Mouse (Mus musculus) MEL (cell line): ENCODE data around the gene Cenpt. TPM values are rescaled to one million over a fixed set of nuclear protein-coding genes. Genes with fewer than 3 reads are reported as not detected.

ENCODE experiments used
- DNase-seq: peaks from one replicate; pipeline ENCODE4 v3.0.0; 2011; ENCODE audit warnings: low read depth, low spot score
- H3K27ac ChIP-seq: 2 replicates; pipeline ENCODE4 v1.5.1; 2012; ENCODE audit warnings: low read depth, mild to moderate bottlenecking, control low read depth, low read length, moderate library complexity; ENCODE audit not compliant: control insufficient read depth
- H3K27me3 ChIP-seq, 2 experiments: fragments of 150-350 bp in 1 of 2; sonication (generic) in 1 of 2; 2 replicates each; pipeline ENCODE4 v1.6.1; 2012; ENCODE audit warnings: low read length in 2 of 2, mild to moderate bottlenecking in 2 of 2, improper control_type of control experiment in 1 of 2, moderate library complexity in 1 of 2; ENCODE audit not compliant: insufficient read depth in 2 of 2, control insufficient read depth in 1 of 2
- H3K36me3 ChIP-seq, 2 experiments: 2 replicates each; pipeline ENCODE4 v1.6.1; 2012 to 2014; ENCODE audit warnings: low read length in 2 of 2, improper control_type of control experiment in 1 of 2, inconsistent platforms in 1 of 2, mild to moderate bottlenecking in 1 of 2; ENCODE audit not compliant: insufficient read depth in 2 of 2, control insufficient read depth in 1 of 2
- H3K4me1 ChIP-seq, 2 experiments: fragments of 150-350 bp in 1 of 2; sonication (generic) in 1 of 2; 2 replicates each; pipeline ENCODE4 v1.6.1; 2012; ENCODE audit warnings: low read length in 2 of 2, improper control_type of control experiment in 1 of 2, mild to moderate bottlenecking in 1 of 2; ENCODE audit not compliant: insufficient read depth in 2 of 2, control insufficient read depth in 1 of 2
- H3K4me3 ChIP-seq, 2 experiments: fragments of 150-350 bp in 1 of 2; sonication (generic) in 1 of 2; 2 replicates each; pipeline ENCODE4 v1.5.1; 2012; ENCODE audit warnings: low read depth in 2 of 2, low read length in 2 of 2, mild to moderate bottlenecking in 2 of 2, moderate library complexity in 2 of 2, control low read depth in 1 of 2, improper control_type of control experiment in 1 of 2; ENCODE audit not compliant: control insufficient read depth in 1 of 2, insufficient read depth in 1 of 2
- H3K79me2 ChIP-seq: 2 replicates; pipeline ENCODE4 v1.6.1; 2012; ENCODE audit warnings: mild to moderate bottlenecking, low read length, moderate library complexity; ENCODE audit not compliant: control insufficient read depth, poor library complexity, insufficient read depth
- H3K9ac ChIP-seq: 2 replicates; pipeline ENCODE4 v1.6.1; 2012; ENCODE audit warnings: low read depth, mild to moderate bottlenecking, control low read depth, low read length, moderate library complexity; ENCODE audit not compliant: control insufficient read depth, poor library complexity, severe bottlenecking
- H3K9me3 ChIP-seq: fragments of 150-350 bp; sonication (generic); replicated peaks from 2 replicates; pipeline ENCODE4 v1.6.1; 2012; ENCODE audit warnings: mild to moderate bottlenecking, low read length, improper control_type of control experiment, moderate library complexity; ENCODE audit not compliant: insufficient read depth
- BHLHE40 ChIP-seq: IDR thresholded peaks from 2 replicates; pipeline ENCODE4 v1.6.1; 2012; ENCODE audit warnings: low read depth, mild to moderate bottlenecking, inconsistent platforms, low read length, improper control_type of control experiment, borderline replicate concordance
- CHD1 ChIP-seq: IDR thresholded peaks from 2 replicates; pipeline ENCODE4 v1.6.1; 2012; ENCODE audit warnings: low read depth, mild to moderate bottlenecking, inconsistent platforms, low read length, improper control_type of control experiment
- CHD2 ChIP-seq: IDR thresholded peaks from 2 replicates; pipeline ENCODE4 v1.6.1; 2011; ENCODE audit warnings: low read length, improper control_type of control experiment
- CTCF ChIP-seq, 3 experiments: IDR thresholded peaks in 2 of 3; conservative IDR thresholded peaks in 1 of 3; 2 replicates each; pipeline ENCODE4 v1.5.1; 2011 to 2012; ENCODE audit warnings: low read length in 3 of 3, low read depth in 2 of 3, mild to moderate bottlenecking in 2 of 3, improper control_type of control experiment in 1 of 3, inconsistent platforms in 1 of 3, mixed read lengths in 1 of 3, moderate library complexity in 1 of 3; ENCODE audit not compliant: control insufficient read depth in 1 of 3, insufficient read depth in 1 of 3, poor library complexity in 1 of 3, severe bottlenecking in 1 of 3
- ELF1 ChIP-seq: IDR thresholded peaks from 2 replicates; pipeline ENCODE4 v1.6.1; 2014; ENCODE audit warnings: low read depth, mild to moderate bottlenecking, inconsistent platforms, low read length, improper control_type of control experiment, moderate library complexity
- EP300 ChIP-seq, 2 experiments: IDR thresholded peaks; 2 replicates each; pipeline ENCODE4 v1.6.1; 2011; ENCODE audit warnings: improper control_type of control experiment in 2 of 2, low read length in 2 of 2, low read depth in 1 of 2, mild to moderate bottlenecking in 1 of 2
- ETS1 ChIP-seq: IDR thresholded peaks from 2 replicates; pipeline ENCODE4 v1.6.1; 2012; ENCODE audit warnings: low read depth, mild to moderate bottlenecking, inconsistent platforms, low read length, improper control_type of control experiment, moderate library complexity
- JUND ChIP-seq: IDR thresholded peaks from 2 replicates; pipeline ENCODE4 v1.6.1; 2011; ENCODE audit warnings: low read depth, mild to moderate bottlenecking, improper control_type of control experiment, low read length
- MAFK ChIP-seq: IDR thresholded peaks from 2 replicates; pipeline ENCODE4 v1.6.1; 2011; ENCODE audit warnings: low read depth, mild to moderate bottlenecking, low read length, improper control_type of control experiment, borderline replicate concordance
- MAZ ChIP-seq: IDR thresholded peaks from 2 replicates; pipeline ENCODE4 v1.6.1; 2012; ENCODE audit warnings: low read depth, mild to moderate bottlenecking, inconsistent platforms, low read length, improper control_type of control experiment
- MXI1 ChIP-seq: IDR thresholded peaks from 2 replicates; pipeline ENCODE4 v1.6.1; 2011; ENCODE audit warnings: mild to moderate bottlenecking, low read depth, low read length, improper control_type of control experiment
- MYB ChIP-seq: IDR thresholded peaks from 2 replicates; pipeline ENCODE4 v1.6.1; 2011; ENCODE audit warnings: mild to moderate bottlenecking, low read depth, low read length, improper control_type of control experiment
- MYC ChIP-seq: IDR thresholded peaks from 2 replicates; pipeline ENCODE4 v1.6.1; 2011; ENCODE audit warnings: low read depth, mild to moderate bottlenecking, low read length, improper control_type of control experiment, moderate library complexity
- NRF1 ChIP-seq: IDR thresholded peaks from 2 replicates; pipeline ENCODE4 v1.6.1; 2014; ENCODE audit warnings: low read depth, mild to moderate bottlenecking, inconsistent platforms, low read length, improper control_type of control experiment, moderate library complexity; ENCODE audit not compliant: poor library complexity, insufficient read depth, severe bottlenecking
- POLR2A ChIP-seq, 2 experiments: IDR thresholded peaks; 2 replicates each; pipeline ENCODE4 v1.6.1; 2011 to 2012; ENCODE audit warnings: low read length in 2 of 2, mild to moderate bottlenecking in 2 of 2, control low read depth in 1 of 2, improper control_type of control experiment in 1 of 2, low read depth in 1 of 2, moderate library complexity in 1 of 2; ENCODE audit not compliant: control insufficient read depth in 1 of 2, insufficient read depth in 1 of 2, poor library complexity in 1 of 2
- POLR2AphosphoS5 ChIP-seq: IDR thresholded peaks from 2 replicates; pipeline ENCODE4 v1.6.1; 2012; ENCODE audit warnings: low read depth, borderline replicate concordance, mild to moderate bottlenecking, inconsistent platforms, low read length, moderate library complexity, mixed read lengths
- SIN3A ChIP-seq: IDR thresholded peaks from 2 replicates; pipeline ENCODE4 v1.6.1; 2012; ENCODE audit warnings: low read length, improper control_type of control experiment, inconsistent platforms
- TBP ChIP-seq: IDR thresholded peaks from 2 replicates; pipeline ENCODE4 v1.8.0; 2011; ENCODE audit warnings: low read depth, low read length, improper control_type of control experiment
- TCF12 ChIP-seq: IDR thresholded peaks from 2 replicates; pipeline ENCODE4 v1.6.1; 2014; ENCODE audit warnings: low read depth, mild to moderate bottlenecking, inconsistent platforms, low read length, improper control_type of control experiment, moderate library complexity
- USF1 ChIP-seq: IDR thresholded peaks from 2 replicates; pipeline ENCODE4 v1.6.1; 2014; ENCODE audit warnings: low read depth, mild to moderate bottlenecking, inconsistent platforms, low read length, improper control_type of control experiment, moderate library complexity
- USF2 ChIP-seq, 2 experiments: IDR thresholded peaks; 2 replicates each; pipeline ENCODE4 v1.6.1; 2011 to 2012; ENCODE audit warnings: improper control_type of control experiment in 2 of 2, low read length in 2 of 2, borderline replicate concordance in 1 of 2, inconsistent platforms in 1 of 2, low read depth in 1 of 2, mild to moderate bottlenecking in 1 of 2; ENCODE audit not compliant: insufficient read depth in 1 of 2
- ZMIZ1 ChIP-seq: IDR thresholded peaks from 2 replicates; pipeline ENCODE4 v1.6.1; 2012; ENCODE audit warnings: low read depth, mild to moderate bottlenecking, inconsistent platforms, low read length, improper control_type of control experiment, moderate library complexity
- polyA plus RNA-seq, 2 experiments: library from polyadenylated mRNA; stranded (reverse) in 1 of 2; unstranded in 1 of 2; fragments of >175 nt in 1 of 2; fragments of >200 nt in 1 of 2; gene quantifications; 2 replicates each; pipeline versions ENCODE4 v1.2.1 to v1.2.4; 2012; ENCODE audit warnings: low replicate concordance in 2 of 2, low read depth in 1 of 2; ENCODE audit not compliant: insufficient read length in 2 of 2, insufficient read depth in 1 of 2, missing spikeins in 1 of 2
- total RNA-seq: library from RNA; depleted of rRNA; stranded (reverse); fragments of 300-350 nt; gene quantifications from 2 replicates; pipeline ENCODE4 v1.2.3, GENCODE M21; 2012

Cenpt gene
- total and polyA plus RNA-seq, 3 experiments: 14.2 to 26.5 TPM; not detected in 1

GRCm38 (mm10) chr8:105805964-105806363, 47.1 kb downstream of the Cenpt start:
- H3K4me1 ChIP-seq: peaks cover 32 to 36% of the 10 kb centered on the region in 2 experiments
- no peak for TF ChIP-seq MAFK
- no peak for TF ChIP-seq BHLHE40
- TF ChIP-seq SIN3A: no peak
- TF ChIP-seq POLR2A (IDR thresholded peaks at IDR 0.05; ENCODE audit: control insufficient read depth in 1 of 2, insufficient read depth in 1 of 2, low read depth in 1 of 2, low read length in 2 of 2, poor library complexity in 1 of 2): no peak
- TF ChIP-seq POLR2AphosphoS5: no peak
- no peak for TF ChIP-seq JUND
- TF ChIP-seq MXI1: no peak
- TF ChIP-seq USF1: no peak
- TF ChIP-seq TCF12: no peak
- no peak for TF ChIP-seq MYB
- no peak for TF ChIP-seq USF2 (IDR thresholded peaks at IDR 0.05; ENCODE audit: borderline replicate concordance in 1 of 2, insufficient read depth in 1 of 2, low read depth in 1 of 2, low read length in 2 of 2)
- no peak for TF ChIP-seq CHD1
- H3K36me3 ChIP-seq: peaks cover 0 to 45% of the 10 kb centered on the region in 2 experiments; a peak in 2 of 4 replicates
- H3K79me2 ChIP-seq: peaks cover 3% of the 10 kb centered on the region; the same call in 1 of the 2 replicates
- no peak overlapping the region for H3K4me3 ChIP-seq
- H3K9me3 ChIP-seq: no peaks in the 10 kb centered on the region
- DNase-seq: no peak
- no peak overlapping the region for H3K9ac ChIP-seq
- no peaks in the 10 kb centered on the region for H3K27me3 ChIP-seq
- no peak overlapping the region for H3K27ac ChIP-seq

GRCm38 (mm10) chr8:105805346-105805745, 47.7 kb downstream of the Cenpt start:
- Histone ChIP-seq H3K9me3 (no peaks in the 10 kb centered on the region), H3K27me3 (no peaks in the 10 kb centered on the region), H3K27ac (no peak overlapping the region), H3K4me3 (no peak overlapping the region), H3K36me3 (peaks cover 0 to 45% of the 10 kb centered on the region in 2 experiments; a peak in 2 of 4 replicates), H3K4me1 (peaks cover 31 to 36% of the 10 kb centered on the region in 2 experiments), H3K9ac (no peak overlapping the region), H3K79me2 (peaks cover 3% of the 10 kb centered on the region; the same call in 1 of the 2 replicates)
- DNase-seq: no peak
- no peak for TF ChIP-seq CHD2
- no peak for TF ChIP-seq CHD1
- TF ChIP-seq TBP: no peak
- TF ChIP-seq MYC: no peak
- no peak for TF ChIP-seq EP300 (IDR thresholded peaks at IDR 0.05; ENCODE audit: low read depth in 1 of 2, low read length in 2 of 2)
- TF ChIP-seq USF2 (IDR thresholded peaks at IDR 0.05; ENCODE audit: borderline replicate concordance in 1 of 2, insufficient read depth in 1 of 2, low read depth in 1 of 2, low read length in 2 of 2): no peak
- TF ChIP-seq CTCF (IDR thresholded peaks at IDR 0.05 in 2 of 3, conservative IDR thresholded peaks at IDR 0.05 in 1 of 3; ENCODE audit: control insufficient read depth in 1 of 3, insufficient read depth in 1 of 3, low read depth in 2 of 3, low read length in 3 of 3, poor library complexity in 1 of 3, severe bottlenecking in 1 of 3): no peak
- TF ChIP-seq ETS1: no peak
- no peak for TF ChIP-seq MAZ
- no peak for TF ChIP-seq NRF1
- TF ChIP-seq ZMIZ1: no peak
- no peak for TF ChIP-seq ELF1
- TF ChIP-seq, all 39 proteins: peak for 0
